Mouse (Mus musculus) stomach, embryonic 14.5 days (tissue): ENCODE measurements at regions not wholly inside any gene's neighbourhood (a gene's known extent, or its start where the extent isn't known, plus 50 kb on each side); places are given as distances from the start of the nearest gene placed in this dataset.

Source experiments
- ATAC-seq: fragments of 200-750 bp; cut with Nextera tagmentation; 2 replicates; pipeline ENCODE4 v1.8.0; 2017; ENCODE audit warnings: low read depth, moderate TSS enrichment; ENCODE audit not compliant: insufficient number of reproducible peaks, insufficient read depth, low FRiP score
- H3K27ac ChIP-seq: fragments of 300-500 bp; sonication (generic); 2 replicates; pipeline ENCODE4 v1.5.1; 2014; ENCODE audit warnings: mild to moderate bottlenecking, low read length, moderate library complexity, mixed read lengths
- H3K27me3 ChIP-seq: fragments of 300-500 bp; sonication (generic); 2 replicates; pipeline ENCODE4 v1.6.1; 2014; ENCODE audit warnings: low read length, control low read depth, mixed read lengths; ENCODE audit not compliant: control insufficient read depth, insufficient read depth
- H3K36me3 ChIP-seq: fragments of 300-500 bp; sonication (generic); 2 replicates; pipeline ENCODE4 v1.6.1; 2014; ENCODE audit warnings: mild to moderate bottlenecking, control low read depth, low read length, moderate library complexity, mixed read lengths; ENCODE audit not compliant: control insufficient read depth, insufficient read depth
- H3K4me1 ChIP-seq: fragments of 300-500 bp; sonication (generic); 2 replicates; pipeline ENCODE4 v1.6.1; 2014; ENCODE audit warnings: low read length, control low read depth, mixed read lengths; ENCODE audit not compliant: control insufficient read depth, insufficient read depth
- H3K4me2 ChIP-seq: fragments of 300-500 bp; sonication (generic); replicated peaks from 2 replicates; pipeline ENCODE4 v1.6.1; 2014; ENCODE audit warnings: low read depth, low read length, control low read depth
- H3K4me3 ChIP-seq: fragments of 300-500 bp; sonication (generic); 2 replicates; pipeline ENCODE4 v1.5.1; 2014; ENCODE audit warnings: low read depth, low read length, control low read depth
- H3K9ac ChIP-seq: fragments of 300-500 bp; sonication (generic); replicated peaks from 2 replicates; pipeline ENCODE4 v1.6.1; 2014; ENCODE audit warnings: low read depth, mild to moderate bottlenecking, control low read depth, low read length, moderate library complexity, mixed read lengths
- H3K9me3 ChIP-seq: fragments of 300-500 bp; sonication (generic); 2 replicates; pipeline ENCODE4 v1.6.1; 2016; ENCODE audit warnings: low read depth, low read length, control low read depth; ENCODE audit not compliant: control insufficient read depth
- WGBS: fragments of 180-500 bp; shearing (Covaris S2); extraction: QIAGEN DNeasy Blood & Tissue Kit; methylation state at CpG from one replicate; pipeline ENCODE4 v1.1.7; 2014; 5-methylcytosine and 5-hydroxymethylcytosine counted together

DNA sequence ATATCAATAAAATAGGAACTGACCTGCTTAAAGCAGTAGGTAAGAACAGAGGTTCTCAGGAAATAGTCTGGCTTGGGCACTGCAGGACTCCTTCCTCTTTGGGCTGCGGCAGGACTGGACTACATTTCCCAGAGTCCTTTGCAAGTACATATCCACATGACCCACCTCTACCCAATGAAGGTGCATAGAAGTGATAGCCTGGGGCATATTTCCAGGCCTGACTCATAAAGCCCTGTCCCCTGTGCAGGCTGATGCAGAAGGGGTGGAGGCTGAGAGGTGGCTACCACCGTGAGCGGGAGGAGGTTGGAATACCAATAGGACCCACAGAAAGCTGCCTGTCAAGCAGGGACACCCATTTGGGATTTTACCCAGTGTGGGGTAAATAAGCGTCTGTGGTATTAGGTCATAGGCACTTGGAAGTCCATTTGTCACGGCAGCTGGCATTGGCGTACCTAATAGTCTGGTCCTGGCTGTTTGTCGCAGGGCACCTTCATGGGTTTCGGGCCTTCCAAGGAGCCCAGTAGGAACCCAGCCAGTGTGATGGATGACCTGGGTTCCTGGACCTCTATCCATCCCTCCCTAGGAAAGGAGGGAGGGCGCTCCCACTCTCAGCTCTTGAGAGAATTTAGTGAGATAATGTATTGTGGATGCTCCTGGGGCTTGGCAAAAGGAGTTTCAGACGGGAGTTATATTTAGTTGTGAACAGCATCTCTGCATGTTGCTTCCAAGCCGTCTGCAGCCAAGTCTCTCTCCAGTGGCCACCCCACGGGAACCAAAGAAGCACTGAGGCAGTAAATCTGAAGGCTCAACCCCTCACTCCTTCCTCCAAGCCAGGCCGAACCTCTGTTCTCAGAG is 146.8 kb upstream of the Med13l start:
- Histone ChIP-seq H3K27me3 (no peaks in the 10 kb centered on the region), H3K4me3 (no peak overlapping the region), H3K27ac (no peak overlapping the region), H3K9ac (no peak overlapping the region), H3K36me3 (no peaks in the 10 kb centered on the region), H3K9me3 (no peaks in the 10 kb centered on the region), H3K4me1 (no peaks in the 10 kb centered on the region), H3K4me2 (no peak overlapping the region)
- ATAC-seq: peak; percentile 92
- WGBS: 71% methylated on average over 13 of the region's 13 CpGs

DNA sequence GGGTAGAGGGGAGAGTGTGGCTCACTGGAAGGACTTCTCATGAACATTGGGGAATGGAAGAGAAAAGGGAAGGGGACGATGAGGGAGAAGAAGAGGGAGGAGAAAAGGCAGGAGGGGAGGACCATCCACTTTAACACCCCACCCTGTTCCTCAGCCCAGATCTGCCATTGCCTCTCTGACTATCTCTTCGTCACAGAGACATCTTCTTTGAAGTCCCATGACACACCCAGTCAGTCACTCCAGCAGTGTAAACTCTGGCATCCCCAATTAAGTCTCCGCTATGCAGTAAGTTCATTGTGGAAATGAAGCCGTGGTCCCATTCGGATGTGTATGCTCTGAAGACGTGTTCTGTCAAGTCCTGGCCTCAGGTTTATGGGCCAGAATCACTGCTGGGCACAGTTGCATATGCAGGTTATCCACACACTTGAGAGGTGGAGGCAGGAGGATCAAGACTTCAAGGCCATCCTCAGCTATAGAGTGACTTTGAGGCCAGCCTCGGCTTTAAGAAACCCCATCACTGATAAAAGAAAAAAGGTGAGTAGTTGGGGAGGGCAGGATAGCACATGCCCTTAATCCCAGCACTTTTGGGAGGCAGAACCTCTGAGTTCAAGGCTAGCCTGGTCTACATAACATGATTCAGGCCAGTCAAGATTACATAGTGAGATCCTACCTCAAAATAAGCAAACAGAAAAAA is 141.0 kb upstream of the Med13l start:
- H3K36me3 ChIP-seq: no peaks in the 10 kb centered on the region
- no peak overlapping the region for H3K27ac ChIP-seq
- no peak overlapping the region for H3K9ac ChIP-seq
- H3K9me3 ChIP-seq: no peaks in the 10 kb centered on the region
- no peak overlapping the region for H3K4me3 ChIP-seq
- H3K27me3 ChIP-seq: no peaks in the 10 kb centered on the region
- 79% methylated on average over 7 of the region's 7 CpGs for WGBS
- no peak overlapping the region for H3K4me2 ChIP-seq
- peaks cover 3% of the 10 kb centered on the region; the same call in 1 of the 2 replicates for H3K4me1 ChIP-seq
- no peak for ATAC-seq

DNA sequence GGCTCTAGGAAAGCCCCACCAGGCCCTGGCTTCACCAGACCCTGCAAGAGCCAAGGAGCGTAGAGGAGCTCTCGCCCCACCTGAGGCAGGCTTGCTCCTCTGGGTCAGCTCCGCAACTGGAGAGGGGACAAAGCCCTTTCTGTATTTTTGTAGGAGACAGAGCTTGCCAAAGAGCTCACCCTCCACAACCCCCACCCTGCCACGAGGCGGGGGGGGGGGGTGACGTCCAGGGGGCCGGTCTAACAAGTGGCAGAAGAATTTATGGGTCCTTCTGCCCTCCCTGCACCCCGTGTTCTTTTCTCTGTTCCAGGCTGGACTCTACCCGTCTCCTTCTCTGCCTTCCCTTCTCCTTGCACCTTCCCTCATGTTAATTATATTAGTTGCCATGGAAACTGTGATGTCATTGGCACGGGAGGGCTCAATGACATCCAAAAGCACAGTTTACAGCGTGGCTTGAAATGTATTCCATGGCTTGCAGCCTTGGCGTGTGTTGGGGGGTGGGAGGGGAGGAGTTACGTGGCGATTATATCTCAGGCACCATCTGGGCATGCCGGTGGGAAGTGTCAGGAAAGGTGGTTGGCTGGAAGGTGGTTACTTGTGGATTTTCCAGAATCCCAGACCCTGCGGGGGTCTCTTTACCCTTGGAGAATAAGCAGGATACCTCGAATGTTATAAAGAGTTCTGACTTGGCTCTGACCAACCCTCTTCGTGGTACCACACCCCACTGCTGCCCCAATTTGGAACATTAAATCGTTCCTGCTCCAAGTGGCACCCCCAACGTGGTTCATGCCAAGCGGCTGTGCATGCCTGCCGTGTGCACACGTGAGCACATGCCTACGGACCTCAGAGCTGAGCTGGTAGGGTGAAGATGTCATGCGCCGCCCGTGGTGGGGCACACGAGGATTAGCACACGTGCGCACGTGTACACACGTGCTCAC is 138.3 kb upstream of the Med13l start:
- WGBS: 50% methylated on average over 32 of the region's 32 CpGs
- Histone ChIP-seq H3K27me3 (no peaks in the 10 kb centered on the region), H3K36me3 (no peaks in the 10 kb centered on the region), H3K27ac (no peak overlapping the region), H3K4me1 (peaks cover 6% of the 10 kb centered on the region; the same call in 1 of the 2 replicates), H3K9ac (no peak overlapping the region), H3K4me2 (0 out of 2 replicates have a peak overlapping the region, but pooled peaks have one; percentile 19), H3K4me3 (no peak overlapping the region), H3K9me3 (no peaks in the 10 kb centered on the region)
- ATAC-seq: no peak

DNA sequence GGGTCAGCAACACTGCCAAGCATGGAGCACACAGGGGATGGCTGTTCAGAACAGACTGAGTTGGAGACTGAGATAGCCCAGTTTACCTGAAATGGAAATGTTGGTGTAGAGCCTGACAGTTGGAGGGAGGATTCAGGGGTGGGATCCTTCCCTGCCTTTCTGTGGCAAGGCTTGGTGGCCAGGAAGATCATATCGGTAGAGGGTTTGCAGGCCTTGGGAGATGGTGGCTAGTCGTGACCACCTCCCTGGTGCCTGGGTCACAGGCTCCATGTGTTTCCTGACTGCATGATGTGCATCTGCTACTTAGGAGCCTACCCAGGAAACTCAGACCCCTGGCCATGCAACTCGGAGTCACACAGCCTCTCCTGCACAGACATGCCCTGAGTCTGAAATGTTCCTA is 136.3 kb upstream of the Med13l start:
- Histone ChIP-seq H3K27ac (no peak overlapping the region), H3K27me3 (no peaks in the 10 kb centered on the region), H3K36me3 (no peaks in the 10 kb centered on the region), H3K4me2 (no peak overlapping the region), H3K9me3 (no peaks in the 10 kb centered on the region), H3K9ac (no peak overlapping the region), H3K4me1 (peaks cover 6% of the 10 kb centered on the region; the same call in 1 of the 2 replicates), H3K4me3 (no peak overlapping the region)
- 73% methylated on average over 3 of the region's 3 CpGs for WGBS
- ATAC-seq: no peak

DNA sequence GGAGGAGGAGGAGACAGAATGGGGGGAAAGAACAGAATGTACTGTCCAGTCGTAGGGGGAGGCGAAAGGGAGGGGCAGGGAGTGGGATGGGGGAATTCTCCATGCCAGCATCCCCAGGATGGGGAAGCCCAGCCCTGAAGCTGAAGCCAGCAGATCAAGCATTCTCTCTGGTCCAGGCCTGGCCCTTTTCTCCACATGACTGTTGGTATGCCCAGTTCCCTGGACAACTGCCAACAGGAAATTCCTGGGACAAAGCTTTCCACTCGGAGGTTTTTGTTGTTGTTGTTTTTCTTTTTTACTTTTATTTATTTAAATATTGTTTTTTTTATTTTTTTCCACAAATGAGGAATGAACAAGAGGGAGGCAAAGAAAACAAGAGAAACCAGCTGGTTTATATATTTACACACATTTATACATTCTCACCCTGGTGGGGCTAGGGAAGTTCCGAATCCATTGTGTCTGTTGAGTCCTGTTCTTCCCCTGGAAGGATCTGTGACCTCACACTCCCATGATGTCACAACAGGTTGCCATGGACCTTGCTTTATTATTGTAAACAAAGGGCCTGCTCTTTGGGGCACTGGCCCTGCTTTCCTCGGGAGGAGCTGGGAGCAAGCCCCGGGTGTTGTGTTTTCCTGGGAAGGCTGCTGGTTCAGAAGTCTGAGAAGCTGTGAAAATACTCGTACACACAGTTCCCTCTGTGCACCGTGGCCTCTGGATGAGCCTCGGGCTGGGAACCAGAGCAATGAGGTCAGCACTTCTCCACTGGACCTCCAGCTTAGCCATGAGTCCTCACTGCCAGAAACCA is 135.5 kb upstream of the Med13l start:
- Histone ChIP-seq H3K27me3 (no peaks in the 10 kb centered on the region), H3K4me2 (no peak overlapping the region), H3K36me3 (no peaks in the 10 kb centered on the region), H3K27ac (peak overlapping the region; percentile 58), H3K9me3 (no peaks in the 10 kb centered on the region), H3K4me1 (peaks cover 6% of the 10 kb centered on the region; the same call in 1 of the 2 replicates), H3K9ac (no peak overlapping the region), H3K4me3 (no peak overlapping the region)
- peak; percentile 35; the same call in 1 of the 2 replicates for ATAC-seq
- 44% methylated on average over 9 of the region's 9 CpGs for WGBS

DNA sequence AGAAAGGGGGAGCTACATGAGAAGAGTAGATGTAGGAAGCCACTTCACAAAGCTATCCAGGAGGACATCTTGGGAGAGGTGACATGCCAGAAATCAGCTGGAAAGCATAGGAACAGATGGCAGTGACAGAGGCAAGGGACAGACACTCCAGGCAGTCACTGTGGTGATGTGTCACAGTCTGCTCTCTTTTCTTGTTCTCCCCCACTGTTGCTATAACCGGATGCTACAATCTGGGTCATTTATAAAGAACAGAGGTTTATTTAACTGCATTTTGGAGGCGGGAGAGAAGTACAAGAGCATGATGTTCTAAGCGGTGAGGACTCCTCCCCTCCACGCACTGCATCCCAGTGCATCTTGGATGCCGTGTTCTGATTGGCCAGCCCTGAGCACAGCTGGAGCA is 133.8 kb upstream of the Med13l start:
- ATAC-seq: no peak
- Histone ChIP-seq H3K4me3 (no peak overlapping the region), H3K9me3 (no peaks in the 10 kb centered on the region), H3K4me1 (peaks cover 6% of the 10 kb centered on the region; the same call in 1 of the 2 replicates), H3K27me3 (no peaks in the 10 kb centered on the region), H3K27ac (no peak overlapping the region), H3K4me2 (no peak overlapping the region), H3K9ac (no peak overlapping the region), H3K36me3 (no peaks in the 10 kb centered on the region)
- WGBS: 49% methylated on average over 5 of the region's 5 CpGs

DNA sequence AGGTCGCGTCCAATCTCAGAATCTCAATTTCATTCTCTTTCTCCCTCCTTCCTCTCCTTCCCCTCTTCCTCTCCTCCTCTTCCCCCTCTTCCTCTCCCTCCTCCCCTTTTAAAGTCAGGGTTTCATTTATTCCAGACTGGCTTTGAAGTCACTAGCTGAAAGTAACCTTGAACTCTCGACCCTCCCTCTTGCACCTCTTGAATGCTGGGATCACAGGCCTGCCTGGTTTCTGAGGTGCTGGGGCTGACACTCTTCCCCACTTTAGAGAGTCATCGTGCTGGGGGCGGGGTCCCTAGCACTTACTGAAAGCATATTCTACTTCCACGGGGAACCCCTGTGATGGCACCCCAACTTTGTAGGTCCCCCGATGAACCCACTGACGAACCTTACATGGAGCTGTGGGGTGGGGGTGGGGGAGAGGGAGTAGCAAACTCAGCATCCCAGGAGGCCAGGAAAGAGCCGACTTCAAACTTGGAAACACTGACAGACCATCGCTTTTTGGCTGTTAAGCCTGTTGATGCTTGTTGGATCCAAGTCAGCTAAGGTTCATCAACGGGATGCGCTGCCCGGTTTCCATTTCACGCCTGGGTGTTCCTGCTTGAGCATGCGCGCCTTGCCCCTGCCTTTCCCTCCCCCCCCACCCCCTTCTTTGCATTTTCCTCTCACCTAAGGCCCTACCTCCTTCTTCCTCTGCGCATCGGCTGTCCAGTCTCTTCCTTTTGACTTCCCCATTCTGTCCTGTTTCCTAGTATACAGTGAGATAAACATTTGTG is 132.0 kb upstream of the Med13l start:
- no peaks in the 10 kb centered on the region for H3K36me3 ChIP-seq
- no peak overlapping the region for H3K4me2 ChIP-seq
- H3K4me3 ChIP-seq: no peak overlapping the region
- H3K4me1 ChIP-seq: 0 out of 2 replicates have a peak, but pooled peaks cover 3% of the 10 kb centered on the region
- no peaks in the 10 kb centered on the region for H3K9me3 ChIP-seq
- no peak overlapping the region for H3K9ac ChIP-seq
- H3K27me3 ChIP-seq: no peaks in the 10 kb centered on the region
- WGBS: 70% methylated on average over 18 of the region's 18 CpGs
- ATAC-seq: no peak
- H3K27ac ChIP-seq: no peak overlapping the region
